Mouse (Mus musculus) cerebellum, postnatal 14 days (tissue): ENCODE measurements around the gene Pth1r.

Source experiments
- DNase-seq, 2 experiments: peaks; one replicate each; pipeline ENCODE4 v3.0.0; 2021; ENCODE audit warnings: mixed read lengths in 2 of 2

Pth1r gene

GRCm38 (mm10) chr9:110746961-110747360 lies at the start of gene Pth1r:
Gene Pth1r (minus strand): TSS chr9:110747145.
- DNase-seq: no peak

GRCm38 (mm10) chr9:110790462-110790861 lies 43.5 kb upstream of the Pth1r start:
- no peak for DNase-seq

- DNase-seq: no peak
Measured at GRCm38 (mm10) chr9:110788169-110788568, 41.2 kb upstream of the Pth1r start.

GRCm38 (mm10) chr9:110783611-110784010 lies 36.7 kb upstream of the Pth1r start:
- no peak for DNase-seq

- DNase-seq: peak; percentile 87
Measured at GRCm38 (mm10) chr9:110781731-110782130, 34.8 kb upstream of the Pth1r start.

- peak; percentile 97 to 98 for DNase-seq
Measured at GRCm38 (mm10) chr9:110781256-110781721, 34.3 kb upstream of the Pth1r start.

GRCm38 (mm10) chr9:110779242-110779913 lies 32.4 kb upstream of the Pth1r start:
- peak in 1 of 2 experiments; percentile 41 for DNase-seq

GRCm38 (mm10) chr9:110778559-110778958 lies 31.6 kb upstream of the Pth1r start:
- DNase-seq: no peak

- no peak for DNase-seq
Measured at GRCm38 (mm10) chr9:110778100-110778499, 31.2 kb upstream of the Pth1r start.

- DNase-seq: no peak
Measured at GRCm38 (mm10) chr9:110775269-110776022, 28.5 kb upstream of the Pth1r start.

GRCm38 (mm10) chr9:110774403-110775268 lies 27.7 kb upstream of the Pth1r start:
- peak in 1 of 2 experiments; percentile 41 for DNase-seq

- no peak for DNase-seq
Measured at GRCm38 (mm10) chr9:110772336-110772735, 25.4 kb upstream of the Pth1r start.

- no peak for DNase-seq
Measured at GRCm38 (mm10) chr9:110763405-110763804, 16.5 kb upstream of the Pth1r start.

- no peak for DNase-seq
Measured at GRCm38 (mm10) chr9:110762763-110763162, 15.8 kb upstream of the Pth1r start.

GRCm38 (mm10) chr9:110760886-110761285 lies 13.9 kb upstream of the Pth1r start:
- peak in 1 of 2 experiments; percentile 28 for DNase-seq

GRCm38 (mm10) chr9:110759265-110759664 lies 12.3 kb upstream of the Pth1r start:
- DNase-seq: peak; percentile 25 to 44

GRCm38 (mm10) chr9:110758605-110759004 lies 11.7 kb upstream of the Pth1r start:
- peak; percentile 39 to 51 for DNase-seq

- DNase-seq: no peak
Measured at GRCm38 (mm10) chr9:110757816-110758215, 10.9 kb upstream of the Pth1r start.

- DNase-seq: no peak
Measured at GRCm38 (mm10) chr9:110753773-110754172, 6.8 kb upstream of the Pth1r start.

- no peak for DNase-seq
Measured at GRCm38 (mm10) chr9:110752917-110753435, 6.0 kb upstream of the Pth1r start.

GRCm38 (mm10) chr9:110751412-110751811 lies 4.5 kb upstream of the Pth1r start:
- DNase-seq: no peak

- DNase-seq: no peak
Measured at GRCm38 (mm10) chr9:110750404-110751187, 3.7 kb upstream of the Pth1r start.
